Mouse (Mus musculus) layer of hippocampus, postnatal 10 days (tissue): ENCODE measurements around the gene Asb1. TPM values are rescaled to one million over a fixed set of nuclear protein-coding genes. Genes with fewer than 3 reads are reported as not detected.

Experiments used
- DNase-seq, 2 experiments: peaks; one replicate each; pipeline ENCODE4 v3.0.0; 2021; ENCODE audit warnings: low spot score in 2 of 2
- long read RNA-seq: library from polyadenylated mRNA; stranded (forward); transcript quantifications from one replicate; pipeline ENCODE4 v2.0.0, GENCODE M21; 2023
- total RNA-seq, 2 experiments: library from RNA; stranded (reverse); gene quantifications; 2 replicates each; pipeline ENCODE4 v1.2.3; 2021

The Asb1 gene
- total RNA-seq, result 10 to 100 TPM; 47.0 to 49.1 TPM
- long read RNA-seq, full-length matches to known transcripts, result 25 of 30 reads
- long read RNA-seq, partial matches to known transcripts, result 0 of 30 reads
- long read RNA-seq, other reads (novel, unspliced or antisense), result 5 of 30 reads

GRCm38 (mm10) chr1:91540271-91540826, at the start of gene Asb1:
TSS of gene Asb1 (plus strand) at chr1:91540544.
- peak; percentile 85 to 91 for DNase-seq

GRCm38 (mm10) chr1:91492740-91493139, 47.6 kb upstream of the Asb1 start:
- no peak for DNase-seq

DNA sequence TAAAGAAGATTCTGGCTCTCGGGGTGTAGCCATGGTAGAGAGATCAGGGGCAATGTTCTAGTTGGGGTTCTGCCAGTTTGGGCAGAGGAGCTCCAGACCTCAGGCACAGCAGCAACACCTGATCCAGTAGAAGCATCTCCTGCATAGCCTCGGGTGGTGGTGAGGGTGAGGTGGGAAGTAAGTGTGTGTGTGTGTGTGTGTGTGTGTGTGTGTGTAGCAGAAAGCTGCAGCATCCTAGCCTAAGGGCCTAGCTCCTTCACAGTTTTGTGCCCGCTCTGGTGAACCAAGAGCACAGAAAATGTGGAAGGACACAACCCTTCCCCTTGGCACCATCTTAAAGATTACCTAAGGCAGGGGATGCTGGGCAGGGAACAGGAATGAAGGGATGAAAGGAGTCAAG, 46.4 kb upstream of the Asb1 start:
- no peak for DNase-seq

GRCm38 (mm10) chr1:91494457-91495140, 45.7 kb upstream of the Asb1 start, which contains the start of gene Traf3ip1:
TSS of gene Traf3ip1 (plus strand) at chr1:91494647.
- peak; percentile 84 to 92 for DNase-seq

- DNase-seq, result no peak
Measured at GRCm38 (mm10) chr1:91495321-91495720, 45.0 kb upstream of the Asb1 start.

GRCm38 (mm10) chr1:91498579-91498978, 41.8 kb upstream of the Asb1 start:
- DNase-seq, result no peak

GRCm38 (mm10) chr1:91504615-91505014, 35.7 kb upstream of the Asb1 start:
- DNase-seq, result no peak

GRCm38 (mm10) chr1:91514916-91515315, 25.4 kb upstream of the Asb1 start:
- peak in 1 of 2 experiments; percentile 29 for DNase-seq

GRCm38 (mm10) chr1:91515642-91516041, 24.7 kb upstream of the Asb1 start:
- no peak for DNase-seq

DNA sequence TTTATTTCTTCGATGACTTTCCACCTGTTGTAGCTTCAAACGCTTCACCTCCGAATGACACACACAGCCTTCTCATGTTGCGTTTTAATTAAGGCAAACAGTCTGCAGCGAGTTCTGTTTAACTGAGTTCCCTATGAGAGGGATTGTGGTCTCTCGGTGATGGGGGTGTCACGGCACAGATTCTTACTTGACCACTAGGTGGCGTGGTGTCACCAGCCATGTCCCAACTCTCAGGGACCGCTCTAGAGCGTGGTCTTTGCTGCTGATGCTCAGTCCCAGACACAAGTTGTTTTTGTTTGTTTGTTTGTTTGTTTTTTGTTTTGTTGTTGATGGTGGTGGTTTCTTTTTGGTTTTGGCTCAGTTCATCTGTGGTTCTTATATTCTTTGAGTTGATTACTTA, 16.6 kb upstream of the Asb1 start:
- DNase-seq, result peak; percentile 69 to 80

- peak in 1 of 2 experiments; percentile 20 for DNase-seq
Measured at GRCm38 (mm10) chr1:91525838-91526237, 14.5 kb upstream of the Asb1 start.

- no peak for DNase-seq
Measured at GRCm38 (mm10) chr1:91530166-91530565, 10.2 kb upstream of the Asb1 start.

DNA sequence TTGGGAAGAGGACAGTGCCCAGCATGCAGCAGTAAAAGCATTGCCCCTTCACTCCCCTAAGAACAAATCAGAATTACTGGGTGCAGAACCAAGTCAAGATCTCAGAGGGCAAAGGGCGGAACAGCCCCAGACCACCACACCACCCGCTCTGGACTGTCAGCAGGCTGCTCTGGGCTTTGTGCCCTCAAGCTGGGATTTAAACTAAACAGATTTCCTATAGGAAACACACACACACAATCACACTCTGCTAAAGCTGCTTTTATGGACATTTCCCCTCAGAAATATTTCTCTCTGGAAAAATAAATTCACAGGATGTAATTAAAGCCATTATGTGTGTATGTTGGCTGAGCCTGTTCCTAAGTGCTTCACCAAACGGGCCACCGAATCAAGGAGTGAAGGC, 8.1 kb upstream of the Asb1 start:
- DNase-seq, result no peak

DNA sequence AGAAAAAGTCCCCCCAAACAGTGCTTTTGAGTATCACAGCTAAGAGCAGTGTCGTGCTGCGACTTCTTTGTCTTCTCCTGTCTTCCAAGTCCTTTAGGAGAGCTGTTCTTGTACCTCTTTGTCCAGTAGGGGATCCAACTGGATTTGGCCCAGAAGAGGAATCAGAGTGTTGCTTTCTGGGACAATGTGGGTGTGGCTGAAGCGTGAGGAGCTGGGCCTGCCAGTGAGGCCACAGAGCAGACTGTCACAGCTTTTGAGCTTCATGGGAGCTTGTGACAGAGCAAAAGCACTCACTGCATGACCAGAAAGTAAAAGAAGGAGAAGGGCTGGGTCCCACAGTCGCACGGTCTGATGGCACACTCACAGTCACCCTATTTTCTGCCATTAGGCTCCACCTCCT, 7.5 kb upstream of the Asb1 start:
- no peak for DNase-seq

- DNase-seq, result no peak
Measured at GRCm38 (mm10) chr1:91533483-91533882, 6.9 kb upstream of the Asb1 start.

GRCm38 (mm10) chr1:91533961-91534723, 6.2 kb upstream of the Asb1 start:
- no peak for DNase-seq

GRCm38 (mm10) chr1:91537786-91538569, 2.4 kb upstream of the Asb1 start:
- no peak for DNase-seq

DNA sequence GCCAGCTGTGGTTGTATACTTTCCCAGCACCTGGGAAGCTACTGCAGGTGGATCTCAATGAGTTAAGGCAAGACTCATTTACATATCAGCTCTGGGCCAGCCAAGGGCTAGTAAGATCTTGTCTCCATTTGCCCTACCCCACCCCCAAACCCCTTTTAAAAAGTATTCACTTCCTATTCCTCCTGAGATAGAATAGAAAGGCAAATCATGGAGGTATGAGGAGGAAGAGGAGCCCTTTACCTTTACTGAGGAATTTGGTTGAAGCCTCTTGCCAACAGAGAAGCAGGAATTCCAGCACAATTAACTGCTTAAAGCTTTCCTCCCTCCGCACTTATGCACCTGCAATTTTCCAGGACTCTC, 1.8 kb upstream of the Asb1 start:
- DNase-seq, result no peak

DNA sequence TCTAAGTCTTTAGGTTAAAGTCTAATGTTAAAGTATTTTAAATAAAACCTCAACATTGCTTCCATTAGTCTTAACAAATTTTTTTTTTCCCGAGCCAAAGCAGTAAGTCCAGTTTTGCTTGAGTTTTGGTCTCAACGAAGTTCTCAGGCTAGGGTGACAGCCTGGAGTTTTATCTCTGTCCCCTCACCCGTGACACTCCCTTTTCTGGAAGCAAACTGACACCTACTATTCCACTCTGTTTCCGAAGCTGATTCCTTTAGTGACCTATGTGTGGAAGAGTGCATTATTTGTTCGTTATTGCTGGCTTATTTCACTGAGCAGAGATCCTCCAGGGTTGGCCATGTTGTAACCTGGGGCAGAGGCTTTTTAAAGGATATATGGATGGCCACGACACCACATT, 1.1 kb upstream of the Asb1 start:
- DNase-seq, result no peak

GRCm38 (mm10) chr1:91539704-91540270, 557 bp upstream of the Asb1 start:
- peak; percentile 25 to 34 for DNase-seq

DNA sequence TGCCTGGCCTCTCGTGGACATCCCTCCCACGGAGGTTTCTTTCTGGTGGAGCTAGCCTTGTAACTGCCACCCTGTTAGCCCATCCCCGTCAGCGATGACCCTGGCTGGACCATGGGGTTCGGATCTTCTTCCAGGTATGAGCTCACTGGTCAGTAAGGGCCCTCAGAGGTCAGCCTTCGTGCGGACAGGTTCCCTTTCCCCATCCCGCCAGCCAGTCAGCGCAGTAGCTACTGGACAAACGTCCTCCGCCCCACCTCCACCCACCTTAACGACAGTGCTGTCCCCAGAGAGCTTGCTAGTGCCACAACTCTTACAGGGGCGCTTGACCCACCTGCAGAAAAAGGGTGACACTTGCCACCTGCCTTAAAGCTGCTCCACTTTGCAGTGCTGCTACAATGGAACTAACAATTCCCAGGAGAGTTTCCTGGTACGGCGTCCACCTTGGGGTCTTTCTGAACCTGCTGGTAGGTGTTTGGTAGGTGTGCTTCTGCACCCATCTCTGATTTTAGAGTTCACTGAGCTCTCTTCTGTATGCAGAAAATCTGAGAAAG, 773 bp downstream of the Asb1 start:
- no peak for DNase-seq
